Mouse (Mus musculus) bone marrow macrophage, adult 2 months (primary cell): ENCODE data around the gene Prdx5.

Experiments
- CTCF ChIP-seq: IDR thresholded peaks from 2 replicates; pipeline ENCODE4 v1.5.1; 2012; ENCODE audit warnings: low read depth, mild to moderate bottlenecking, low read length, moderate library complexity
- POLR2A ChIP-seq: IDR thresholded peaks from 2 replicates; pipeline ENCODE4 v1.6.1; 2012; ENCODE audit warnings: mild to moderate bottlenecking, low read depth, low read length, borderline replicate concordance

GRCm38 (mm10) chr19:6915276-6915675 is 5.4 kb upstream of the Prdx5 start:
- no peak for TF ChIP-seq CTCF
- no peak for TF ChIP-seq POLR2A
